Mouse (Mus musculus): Measurements from ENCODE around the gene Il20.

Il20 gene

GRCm38 (mm10) chr1:130911401-130912010, at the start of gene Il20:
Gene Il20, minus strand, starts transcription at chr1:130911451.
- peak; percentile 26 for DNase-seq (ENCODE audit: low spot score)

- no peak for DNase-seq (ENCODE audit: low spot score)
These were observed 35.7 kb upstream of the Il20 start for GRCm38 (mm10) chr1:130946920-130947319.

- DNase-seq (ENCODE audit: low spot score) = no peak
These were observed 30.6 kb upstream of the Il20 start for GRCm38 (mm10) chr1:130941801-130942200.

- DNase-seq (ENCODE audit: low spot score) = no peak
These were observed 28.9 kb upstream of the Il20 start, which contains the start of gene Il19 for GRCm38 (mm10) chr1:130940065-130940687. Gene Il19, minus strand, starts transcription at chr1:130940115.

- DNase-seq (ENCODE audit: low spot score) = no peak
These were observed 26.9 kb upstream of the Il20 start for GRCm38 (mm10) chr1:130938192-130938591.

GRCm38 (mm10) chr1:130937170-130937569, 25.9 kb upstream of the Il20 start:
- no peak for DNase-seq (ENCODE audit: low spot score)

GRCm38 (mm10) chr1:130936351-130936750, 25.1 kb upstream of the Il20 start:
- DNase-seq (ENCODE audit: low spot score) = no peak

- DNase-seq (ENCODE audit: low spot score) = no peak
These were observed 15.2 kb upstream of the Il20 start for GRCm38 (mm10) chr1:130926484-130926883.

GRCm38 (mm10) chr1:130918323-130918980, 7.2 kb upstream of the Il20 start:
- no peak for DNase-seq (ENCODE audit: low spot score)

GRCm38 (mm10) chr1:130902505-130902904, 8.7 kb downstream of the Il20 start:
- DNase-seq (ENCODE audit: low spot score) = no peak

GRCm38 (mm10) chr1:130894468-130894867, 16.8 kb downstream of the Il20 start:
- DNase-seq (ENCODE audit: low spot score) = no peak

GRCm38 (mm10) chr1:130893329-130894040, 17.8 kb downstream of the Il20 start:
- DNase-seq (ENCODE audit: low spot score) = no peak

- DNase-seq (ENCODE audit: low spot score) = no peak
These were observed 18.8 kb downstream of the Il20 start for GRCm38 (mm10) chr1:130892446-130892845.

- DNase-seq (ENCODE audit: low spot score) = no peak
These were observed 23.9 kb downstream of the Il20 start, which contains the start of gene Il24 for GRCm38 (mm10) chr1:130887354-130887753. Gene Il24, minus strand, starts transcription at chr1:130887454.

GRCm38 (mm10) chr1:130883146-130883545, 28.1 kb downstream of the Il20 start:
- no peak for DNase-seq (ENCODE audit: low spot score)

- DNase-seq (ENCODE audit: low spot score) = no peak
These were observed 31.3 kb downstream of the Il20 start for GRCm38 (mm10) chr1:130879927-130880326.

GRCm38 (mm10) chr1:130877889-130878614, 33.2 kb downstream of the Il20 start:
- peak; percentile 54 for DNase-seq (ENCODE audit: low spot score)

- peak; percentile 92 for DNase-seq (ENCODE audit: low spot score)
These were observed 34.2 kb downstream of the Il20 start for GRCm38 (mm10) chr1:130876931-130877509.

- peak; percentile 23 for DNase-seq (ENCODE audit: low spot score)
These were observed 35.3 kb downstream of the Il20 start for GRCm38 (mm10) chr1:130875910-130876309.

- peak; percentile 79 for DNase-seq (ENCODE audit: low spot score)
These were observed 36.1 kb downstream of the Il20 start for GRCm38 (mm10) chr1:130875139-130875538.

GRCm38 (mm10) chr1:130872912-130873311, 38.3 kb downstream of the Il20 start:
- DNase-seq (ENCODE audit: low spot score) = no peak
